In the genomic region with DNA sequence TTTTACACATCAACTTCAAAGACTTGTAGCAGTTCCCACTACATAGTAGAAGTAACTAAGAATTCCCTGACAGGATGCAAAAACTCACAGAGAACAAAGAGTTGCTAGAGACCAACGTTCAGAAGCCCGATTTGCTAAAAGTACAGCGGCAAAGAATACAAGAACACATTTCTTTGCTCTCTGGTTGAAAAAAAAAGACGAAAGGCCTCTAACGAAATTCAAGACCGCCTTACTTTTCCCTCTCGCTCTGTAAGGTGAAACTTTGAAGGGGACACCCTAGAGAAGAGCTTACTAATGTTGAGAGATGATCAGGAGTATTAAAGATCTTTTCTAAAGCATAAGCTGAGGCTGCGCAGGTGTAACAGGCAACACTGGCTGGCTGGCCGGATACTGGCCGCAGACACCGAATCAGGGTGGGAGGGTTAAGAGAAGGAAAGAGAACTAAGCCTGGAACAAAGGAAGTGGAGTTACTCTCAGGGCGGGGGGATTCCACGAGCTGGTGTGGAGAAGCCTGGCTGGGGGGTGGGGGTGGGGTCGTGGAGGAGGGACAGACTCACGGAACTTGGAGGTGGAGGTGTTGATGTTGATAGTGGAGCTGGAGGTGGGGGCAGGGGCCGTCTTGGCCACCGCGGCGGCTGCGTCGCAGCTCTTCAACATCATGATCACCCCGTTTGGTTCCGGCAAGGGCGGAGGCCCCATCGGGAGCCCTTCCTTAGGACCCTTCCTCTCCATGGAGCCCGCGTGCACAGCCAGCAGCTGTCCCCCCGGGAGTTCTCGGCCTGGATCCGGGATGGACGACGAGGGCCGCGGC, we compare ENCODE assay signal across 8 mouse cellular contexts. TPM values are rescaled to one million over a fixed set of nuclear protein-coding genes. Genes with fewer than 3 reads are reported as not detected.
DNase-seq lines count a peak whose midpoint lies in the region; ATAC-seq and TF ChIP-seq lines count a peak whose summit lies in the region.

No protein-coding gene starts in this region.

- H3K9me3 ChIP-seq in intestine, embryonic 14.5 days (ENCODE audit: control insufficient read depth, low read length) = no peaks in the 10 kb centered on the region
- no peaks in the 10 kb centered on the region for H3K9me3 ChIP-seq in liver, embryonic 11.5 days (ENCODE audit: control insufficient read depth, low read length)
- H3K9me3 ChIP-seq in midbrain, postnatal 0 days (ENCODE audit: low read length) = no peaks in the 10 kb centered on the region
- H3K9me3 ChIP-seq in stomach, embryonic 16.5 days (replicated peaks; ENCODE audit: control insufficient read depth, low read length) = no peaks in the 10 kb centered on the region

- peak overlapping the region; percentile 91 for H3K9ac ChIP-seq in intestine, embryonic 14.5 days (ENCODE audit: low read length)
- H3K9ac ChIP-seq in liver, embryonic 11.5 days (ENCODE audit: low read depth, low read length) = peak overlapping the region; percentile 95
- H3K9ac ChIP-seq in midbrain, postnatal 0 days (replicated peaks; ENCODE audit: low read length, poor library complexity, severe bottlenecking) = peak overlapping the region; percentile 94
- peak overlapping the region; percentile 91 for H3K9ac ChIP-seq in stomach, embryonic 16.5 days (ENCODE audit: low read length)

- under 1% methylated on average over 34 of the region's 34 CpGs for WGBS in cerebellum, adult 2 months
- under 1% methylated on average over 32 of the region's 34 CpGs for WGBS in intestine, embryonic 14.5 days
- under 1% methylated on average over 34 of the region's 34 CpGs for WGBS in liver, embryonic 11.5 days
- WGBS in midbrain, postnatal 0 days = under 1% methylated on average over 29 of the region's 34 CpGs
- WGBS in stomach, embryonic 16.5 days = under 1% methylated on average over 32 of the region's 34 CpGs

- peak; percentile 9 to 19 for DNase-seq in urinary bladder, postnatal 36 days (ENCODE audit: low spot score in 2 of 2)
- DNase-seq in urinary bladder, postnatal 10 days (ENCODE audit: low spot score) = no peak
- peak in 1 of 2 experiments; percentile 50 for DNase-seq in cerebellum, adult 2 months
- peak; percentile 28 to 33 for DNase-seq in frontal cortex, postnatal 14 days (ENCODE audit: low spot score in 2 of 2)
- peak; percentile 73 for DNase-seq in intestine, embryonic 14.5 days (ENCODE audit: low spot score)
- DNase-seq in liver, embryonic 11.5 days (ENCODE audit: low spot score) = no peak
- DNase-seq in midbrain, postnatal 0 days (ENCODE audit: low spot score) = peak; percentile 31

- peak; percentile 44 for ATAC-seq in intestine, embryonic 14.5 days (replicated peaks; ENCODE audit: low FRiP score, low TSS enrichment, low read depth)
- peak; percentile 30 for ATAC-seq in liver, embryonic 11.5 days (replicated peaks; ENCODE audit: low FRiP score)
- ATAC-seq in midbrain, postnatal 0 days (ENCODE audit: low FRiP score) = peak; percentile 47
- peak; percentile 33 for ATAC-seq in stomach, embryonic 16.5 days (ENCODE audit: insufficient read depth, low FRiP score)

- peak overlapping the region; percentile 83 for H3K4me2 ChIP-seq in intestine, embryonic 14.5 days (ENCODE audit: low read length)
- H3K4me2 ChIP-seq in liver, embryonic 11.5 days = peak overlapping the region; percentile 74
- H3K4me2 ChIP-seq in midbrain, postnatal 0 days (ENCODE audit: low read depth, low read length, poor library complexity, severe bottlenecking) = peak overlapping the region; percentile 76
- H3K4me2 ChIP-seq in stomach, embryonic 16.5 days (ENCODE audit: low read depth, low read length) = peak overlapping the region; percentile 78

- H3K4me1 ChIP-seq in cerebellum, adult 2 months (ENCODE audit: control insufficient read depth, insufficient read depth, low read length) = peaks cover 8% of the 10 kb centered on the region
- H3K4me1 ChIP-seq in intestine, embryonic 14.5 days (replicated peaks; ENCODE audit: control insufficient read depth, insufficient read depth, low read length) = peaks cover 12% of the 10 kb centered on the region; the same call in 1 of the 2 replicates
- H3K4me1 ChIP-seq in liver, embryonic 11.5 days (replicated peaks; ENCODE audit: control insufficient read depth, insufficient read depth, low read length) = peaks cover 4% of the 10 kb centered on the region
- peaks cover 10% of the 10 kb centered on the region for H3K4me1 ChIP-seq in midbrain, postnatal 0 days (ENCODE audit: insufficient read depth, low read length)
- peaks cover 10% of the 10 kb centered on the region for H3K4me1 ChIP-seq in stomach, embryonic 16.5 days (ENCODE audit: control insufficient read depth, insufficient read depth, low read length)

- H3K4me3 ChIP-seq in cerebellum, adult 2 months (replicated peaks; ENCODE audit: insufficient read depth, low read depth, low read length) = peak overlapping the region; percentile 88
- peak overlapping the region; percentile 97 for H3K4me3 ChIP-seq in intestine, embryonic 14.5 days (ENCODE audit: low read depth, low read length)
- H3K4me3 ChIP-seq in liver, embryonic 11.5 days (ENCODE audit: low read depth, low read length) = peak overlapping the region; percentile 93
- peak overlapping the region; percentile 99 for H3K4me3 ChIP-seq in midbrain, postnatal 0 days (ENCODE audit: low read depth, low read length)
- peak overlapping the region; percentile 99 for H3K4me3 ChIP-seq in stomach, embryonic 16.5 days (replicated peaks; ENCODE audit: low read length)

- peak overlapping the region; percentile 78 for H3K27ac ChIP-seq in cerebellum, adult 2 months (ENCODE audit: insufficient read depth, low read length)
- H3K27ac ChIP-seq in intestine, embryonic 14.5 days (ENCODE audit: low read depth) = peak overlapping the region; percentile 92
- H3K27ac ChIP-seq in liver, embryonic 11.5 days (ENCODE audit: low read depth, low read length) = peak overlapping the region; percentile 90
- peak overlapping the region; percentile 83 for H3K27ac ChIP-seq in midbrain, postnatal 0 days (ENCODE audit: low read depth, low read length)
- H3K27ac ChIP-seq in stomach, embryonic 16.5 days (ENCODE audit: low read length) = peak overlapping the region; percentile 96

- no peak for TF ChIP-seq CTCF in cerebellum, adult 2 months (IDR thresholded peaks at IDR 0.05; ENCODE audit: borderline replicate concordance, insufficient read depth, low read depth, low read length)
- TF ChIP-seq CTCF in midbrain, postnatal 0 days (IDR thresholded peaks at IDR 0.05) = no peak

- no peak for TF ChIP-seq POLR2A in cerebellum, adult 2 months (IDR thresholded peaks at IDR 0.05; ENCODE audit: borderline replicate concordance, insufficient read depth, low read length)

- H3K36me3 ChIP-seq in intestine, embryonic 14.5 days (ENCODE audit: control insufficient read depth, insufficient read depth, low read length) = no peaks in the 10 kb centered on the region; the same call in 1 of the 2 replicates
- no peaks in the 10 kb centered on the region for H3K36me3 ChIP-seq in liver, embryonic 11.5 days (ENCODE audit: control insufficient read depth, insufficient read depth, low read length)
- no peaks in the 10 kb centered on the region for H3K36me3 ChIP-seq in midbrain, postnatal 0 days (ENCODE audit: insufficient read depth, low read length)
- no peaks in the 10 kb centered on the region for H3K36me3 ChIP-seq in stomach, embryonic 16.5 days (ENCODE audit: control insufficient read depth, insufficient read depth, low read length)

- no peaks in the 10 kb centered on the region for H3K27me3 ChIP-seq in cerebellum, adult 2 months (ENCODE audit: control insufficient read depth, insufficient read depth, low read length)
- no peaks in the 10 kb centered on the region for H3K27me3 ChIP-seq in intestine, embryonic 14.5 days (replicated peaks; ENCODE audit: control insufficient read depth, insufficient read depth, low read length)
- H3K27me3 ChIP-seq in liver, embryonic 11.5 days (replicated peaks; ENCODE audit: control insufficient read depth, insufficient read depth, low read length) = no peaks in the 10 kb centered on the region
- H3K27me3 ChIP-seq in midbrain, postnatal 0 days (ENCODE audit: insufficient read depth, low read length) = no peaks in the 10 kb centered on the region
- H3K27me3 ChIP-seq in stomach, embryonic 16.5 days (ENCODE audit: control insufficient read depth, insufficient read depth, low read length) = no peaks in the 10 kb centered on the region

RNA-seq across cellular contexts. Expression of a gene that starts 0.8 kb away (rescaled TPM):
- 21.7 and 21.8 TPM in 2 replicates for polyA plus RNA-seq in cerebellum, adult 2 months (2012; rRNA removed)
- 23.9 and 25.3 TPM in 2 replicates for polyA plus RNA-seq in intestine, embryonic 14.5 days (2014; fragmentation: Nextera tagmentation; extraction: Ambion mirVana)
- 22.1 and 26.9 TPM in 2 replicates for polyA plus RNA-seq in liver, embryonic 11.5 days (2014; fragmentation: Nextera tagmentation; extraction: Ambion mirVana)
- 60.6 and 66.3 TPM in 2 replicates for total RNA-seq in midbrain, postnatal 0 days (2014; rRNA removed)
- polyA plus RNA-seq in midbrain, postnatal 0 days (2015; fragmentation: Nextera tagmentation; extraction: Ambion mirVana) = 12.2 and 14.9 TPM in 2 replicates
- polyA plus RNA-seq in stomach, embryonic 16.5 days (2015; fragmentation: Nextera tagmentation; extraction: Ambion mirVana) = 12.6 and 14.1 TPM in 2 replicates

Comparison
In these comparisons a context has a peak if more than half of its experiments do, and no peak if none do; other contexts are left out.
1. DNase-seq: peak in urinary bladder, postnatal 36 days (2 of 2), frontal cortex, postnatal 14 days (2 of 2), intestine, embryonic 14.5 days (single experiment) and midbrain, postnatal 0 days (single experiment); none in urinary bladder, postnatal 10 days (single experiment) and liver, embryonic 11.5 days (single experiment).
2. Peak in every context shown above with its lines, with median percentiles within 50 percentile points of each other: H3K27ac ChIP-seq, H3K4me3 ChIP-seq, ATAC-seq, H3K4me2 ChIP-seq and H3K9ac ChIP-seq.